Mouse (Mus musculus): ENCODE measurements around the gene Pop4. TPM values are rescaled to one million over a fixed set of nuclear protein-coding genes. Genes with fewer than 3 reads are reported as not detected.
"Not testable (repeated sequence)": the region's sequence is repeated elsewhere in the genome, so short reads cannot be mapped to it uniquely, and the experiment has no call there.

Pop4 gene
- total RNA-seq (2021): 10 to 100 TPM; 20.1 to 26.3 TPM
- long read RNA-seq, experiment 1, transcript Pop4-201 (7 exons, 2,113 nt): major isoform, 14 of 28 reads
- long read RNA-seq, experiment 1, partial matches to known transcripts: 2 of 28 reads
- long read RNA-seq, experiment 1, other reads (novel, unspliced or antisense): 12 of 28 reads
- long read RNA-seq, experiment 2, transcript Pop4-201 (7 exons, 2,113 nt): major isoform, 18 of 27 reads
- long read RNA-seq, experiment 2, partial matches to known transcripts: 1 of 27 reads
- long read RNA-seq, experiment 2, other reads (novel, unspliced or antisense): 8 of 27 reads

- DNase-seq (ENCODE audit: low spot score in 2 of 2): peak; percentile 80 to 92
These were observed at the start of gene Pop4 for GRCm38 (mm10) chr7:38270703-38271510. TSS of gene Pop4 (minus strand) at chr7:38271423.

- DNase-seq (ENCODE audit: low spot score in 2 of 2): no peak
These were observed 49.4 kb upstream of the Pop4 start for GRCm38 (mm10) chr7:38320641-38321040.

- DNase-seq (ENCODE audit: low spot score in 2 of 2): not testable (repeated sequence)
These were observed 11.0 kb upstream of the Pop4 start for GRCm38 (mm10) chr7:38282192-38282591.

GRCm38 (mm10) chr7:38272551-38272950 is 1.3 kb upstream of the Pop4 start:
- DNase-seq (ENCODE audit: low spot score in 2 of 2): no peak

- no peak for DNase-seq (ENCODE audit: low spot score in 2 of 2)
These were observed 636 bp upstream of the Pop4 start for GRCm38 (mm10) chr7:38271859-38272258.

GRCm38 (mm10) chr7:38271511-38271811 is 238 bp upstream of the Pop4 start:
- DNase-seq (ENCODE audit: low spot score in 2 of 2): no peak

GRCm38 (mm10) chr7:38267006-38267680 is 4.1 kb downstream of the Pop4 start:
- DNase-seq (ENCODE audit: low spot score in 2 of 2): peak in 1 of 2 experiments; percentile 31

- no peak for DNase-seq (ENCODE audit: low spot score in 2 of 2)
These were observed 8.8 kb downstream of the Pop4 start for GRCm38 (mm10) chr7:38262406-38262805.

- DNase-seq (ENCODE audit: low spot score in 2 of 2): no peak
These were observed 11.6 kb downstream of the Pop4 start for GRCm38 (mm10) chr7:38259631-38260030.

- no peak for DNase-seq (ENCODE audit: low spot score in 2 of 2)
These were observed 17.8 kb downstream of the Pop4 start for GRCm38 (mm10) chr7:38253441-38253840.

GRCm38 (mm10) chr7:38251494-38252216 is 19.6 kb downstream of the Pop4 start:
- peak in 1 of 2 experiments; percentile 64 for DNase-seq (ENCODE audit: low spot score in 2 of 2)

- no peak for DNase-seq (ENCODE audit: low spot score in 2 of 2)
These were observed 28.8 kb downstream of the Pop4 start for GRCm38 (mm10) chr7:38242417-38242816.

- DNase-seq (ENCODE audit: low spot score in 2 of 2): no peak
These were observed 34.1 kb downstream of the Pop4 start for GRCm38 (mm10) chr7:38237140-38237539.

- no peak for DNase-seq (ENCODE audit: low spot score in 2 of 2)
These were observed 34.7 kb downstream of the Pop4 start for GRCm38 (mm10) chr7:38236400-38237105.

GRCm38 (mm10) chr7:38230285-38230684 is 40.9 kb downstream of the Pop4 start:
- peak in 1 of 2 experiments; percentile 41 for DNase-seq (ENCODE audit: low spot score in 2 of 2)

- no peak for DNase-seq (ENCODE audit: low spot score in 2 of 2)
These were observed 42.9 kb downstream of the Pop4 start for GRCm38 (mm10) chr7:38228329-38228728.

- peak; percentile 93 to 96 for DNase-seq (ENCODE audit: low spot score in 2 of 2)
These were observed 43.3 kb downstream of the Pop4 start, which contains the start of gene Plekhf1 for GRCm38 (mm10) chr7:38227900-38228298. TSS of gene Plekhf1 (minus strand) at chr7:38228016.

GRCm38 (mm10) chr7:38227181-38227899 is 43.9 kb downstream of the Pop4 start:
- peak; percentile 75 to 88 for DNase-seq (ENCODE audit: low spot score in 2 of 2)

GRCm38 (mm10) chr7:38226226-38226625 is 45.0 kb downstream of the Pop4 start:
- no peak for DNase-seq (ENCODE audit: low spot score in 2 of 2)
